Mouse (Mus musculus) heart, embryonic 16.5 days (tissue): ENCODE results near the gene Strn3. TPM values are rescaled to one million over a fixed set of nuclear protein-coding genes. Genes with fewer than 3 reads are reported as not detected.

Source experiments
- ATAC-seq: fragments of 200-750 bp; cut with Nextera tagmentation; replicated peaks from 2 replicates; pipeline ENCODE4 v1.8.0; 2017; ENCODE audit warnings: moderate number of reproducible peaks; ENCODE audit not compliant: insufficient read depth, low FRiP score; ENCODE audit errors: extremely low read depth
- H3K27ac ChIP-seq: fragments of 300-500 bp; sonication (generic); 2 replicates; pipeline ENCODE4 v1.5.1; 2014; ENCODE audit warnings: mild to moderate bottlenecking, low read length, control low read depth, moderate library complexity
- H3K27me3 ChIP-seq: fragments of 300-500 bp; sonication (generic); 2 replicates; pipeline ENCODE4 v1.6.1; 2014; ENCODE audit warnings: low read length, mixed read lengths; ENCODE audit not compliant: control insufficient read depth, insufficient read depth
- H3K36me3 ChIP-seq: fragments of 300-500 bp; sonication (generic); 2 replicates; pipeline ENCODE4 v1.6.1; 2014; ENCODE audit not compliant: control insufficient read depth, insufficient read depth
- H3K4me1 ChIP-seq: fragments of 300-500 bp; sonication (generic); 2 replicates; pipeline ENCODE4 v1.6.1; 2014; ENCODE audit warnings: low read length, mixed read lengths; ENCODE audit not compliant: control insufficient read depth, insufficient read depth
- H3K4me2 ChIP-seq: fragments of 300-500 bp; sonication (generic); 2 replicates; pipeline ENCODE4 v1.6.1; 2014; ENCODE audit warnings: low read depth, mild to moderate bottlenecking, control low read depth, low read length
- H3K4me3 ChIP-seq: fragments of 300-500 bp; sonication (generic); 2 replicates; pipeline ENCODE4 v1.5.1; 2014; ENCODE audit warnings: mild to moderate bottlenecking, control low read depth, low read length
- H3K9ac ChIP-seq: fragments of 300-500 bp; sonication (generic); 2 replicates; pipeline ENCODE4 v1.6.1; 2014; ENCODE audit warnings: low read length, control low read depth
- H3K9me3 ChIP-seq: fragments of 300-500 bp; sonication (generic); replicated peaks from 2 replicates; pipeline ENCODE4 v1.6.1; 2016; ENCODE audit warnings: low read length; ENCODE audit not compliant: control insufficient read depth
- WGBS: fragments of 180-500 bp; shearing (Covaris S2); extraction: QIAGEN DNeasy Blood & Tissue Kit; methylation state at CpG from one replicate; pipeline ENCODE4 v1.1.7; 2014; 5-methylcytosine and 5-hydroxymethylcytosine counted together
- polyA plus RNA-seq: library from polyadenylated mRNA; unstranded; fragments of >200 nt; fragmentation: Nextera tagmentation; extraction: Ambion mirVana; gene quantifications from 2 replicates; pipeline ENCODE4 v1.2.1, GENCODE M21; 2015

The Strn3 gene
- polyA plus RNA-seq, 1 experiment from 2014 or later, result 37.2 TPM

- 59% methylated on average over 1 of the region's 1 CpGs for WGBS
These were observed 21.0 kb upstream of the Strn3 start for GRCm38 (mm10) chr12:51712685-51713084.

DNA sequence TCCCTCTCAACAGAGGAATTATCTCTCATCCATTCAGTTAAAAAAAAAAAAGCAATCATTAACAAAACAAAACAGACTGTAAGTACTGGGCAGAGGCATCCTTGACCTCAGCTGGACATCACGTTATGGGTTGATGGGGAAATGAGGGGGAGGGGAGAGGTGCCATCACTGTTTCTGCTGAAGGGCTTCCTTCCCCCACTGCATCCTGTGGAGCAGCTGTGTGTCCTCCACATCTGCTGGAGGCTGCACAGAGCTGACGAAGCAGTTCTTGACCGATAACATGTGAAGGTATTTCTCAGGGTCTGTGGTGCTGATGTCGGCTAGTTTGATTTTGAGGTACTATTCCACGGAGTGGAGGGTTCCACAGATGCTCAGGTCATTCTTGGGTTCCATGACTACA, 18.5 kb upstream of the Strn3 start:
- 62% methylated on average over 5 of the region's 5 CpGs for WGBS
- Histone ChIP-seq H3K4me2 (no peak overlapping the region), H3K27me3 (no peaks in the 10 kb centered on the region), H3K9me3 (no peaks in the 10 kb centered on the region), H3K4me3 (no peak overlapping the region), H3K36me3 (no peaks in the 10 kb centered on the region), H3K27ac (no peak overlapping the region), H3K4me1 (peaks cover 14% of the 10 kb centered on the region), H3K9ac (no peak overlapping the region)
- no peak for ATAC-seq

More at GRCm38 (mm10) chr12:51712685-51713084, 21.0 kb upstream of the Strn3 start:
- H3K27ac ChIP-seq, result no peak overlapping the region
- peaks cover 17% of the 10 kb centered on the region for H3K4me1 ChIP-seq
- H3K4me3 ChIP-seq, result no peak overlapping the region
- H3K9me3 ChIP-seq, result no peaks in the 10 kb centered on the region; the same call in 1 of the 2 replicates
- no peaks in the 10 kb centered on the region for H3K27me3 ChIP-seq
- H3K4me2 ChIP-seq, result no peak overlapping the region
- no peaks in the 10 kb centered on the region for H3K36me3 ChIP-seq
- H3K9ac ChIP-seq, result no peak overlapping the region
- ATAC-seq, result no peak

DNA sequence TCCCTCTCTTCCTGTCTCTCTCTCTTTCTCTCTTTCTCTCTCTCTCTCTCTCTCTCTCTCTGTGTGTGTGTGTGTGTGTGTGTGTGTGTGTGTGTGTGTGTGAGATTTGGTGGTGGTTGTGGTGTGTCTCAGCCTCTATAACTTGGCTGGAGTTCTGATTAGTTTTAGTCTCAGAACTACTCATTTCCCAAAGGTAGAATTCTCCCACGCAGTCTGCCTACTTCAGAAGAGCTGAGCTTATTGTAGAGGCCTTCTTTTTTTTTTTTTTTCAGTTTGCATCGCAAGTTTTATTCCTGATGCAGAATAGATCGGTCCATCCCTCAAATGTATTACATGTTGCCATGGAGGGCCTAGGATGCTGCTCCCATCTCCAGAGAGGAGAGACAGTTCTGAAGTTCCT, 18.0 kb upstream of the Strn3 start:
- Histone ChIP-seq H3K9me3 (no peaks in the 10 kb centered on the region), H3K4me3 (no peak overlapping the region), H3K36me3 (no peaks in the 10 kb centered on the region), H3K4me2 (no peak overlapping the region), H3K9ac (no peak overlapping the region), H3K27me3 (no peaks in the 10 kb centered on the region), H3K4me1 (peaks cover 14% of the 10 kb centered on the region), H3K27ac (peak overlapping the region; percentile 73)
- ATAC-seq, result no peak
- WGBS, result 70% methylated on average over 3 of the region's 3 CpGs

DNA sequence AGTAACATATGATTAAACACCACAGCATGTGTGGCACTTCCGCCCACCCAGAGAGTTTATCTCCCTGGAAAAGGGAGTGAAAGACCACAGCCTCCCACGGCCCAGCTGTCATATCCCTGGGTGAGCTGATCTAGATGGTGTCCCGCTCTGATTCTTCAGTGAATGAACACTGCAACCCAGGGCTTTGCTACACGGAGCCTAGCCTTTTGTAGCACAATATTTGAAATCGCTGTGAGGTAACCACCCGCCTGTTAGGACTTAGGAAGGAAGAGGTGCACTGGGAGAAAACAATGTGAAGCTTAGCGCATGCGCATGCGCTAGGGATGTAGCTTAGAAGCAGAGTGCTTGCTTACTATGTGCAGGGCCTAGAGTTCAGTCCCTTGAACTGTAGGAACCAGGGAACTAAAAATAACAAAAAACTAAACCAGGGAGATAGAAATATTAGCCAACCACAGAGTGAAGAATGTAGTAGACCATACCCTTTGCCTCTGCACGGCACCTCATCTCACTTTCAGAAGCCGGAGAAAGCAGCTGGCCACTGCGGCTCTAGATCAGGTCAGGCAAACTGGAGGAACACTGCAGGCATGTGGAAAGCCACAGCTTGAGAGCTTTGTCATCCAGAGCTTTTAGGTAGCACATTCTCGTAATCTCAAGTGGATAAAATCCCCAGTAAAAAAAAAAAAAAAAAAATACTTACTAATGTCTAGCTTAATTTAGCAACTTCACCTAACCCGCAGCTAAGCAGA, 17.4 kb upstream of the Strn3 start:
- Histone ChIP-seq H3K4me3 (0 out of 2 replicates have a peak overlapping the region, but pooled peaks have one; percentile 7), H3K27ac (peak overlapping the region; percentile 73), H3K9me3 (no peaks in the 10 kb centered on the region), H3K27me3 (no peaks in the 10 kb centered on the region), H3K4me1 (peaks cover 14% of the 10 kb centered on the region), H3K9ac (peak overlapping the region; percentile 54), H3K36me3 (no peaks in the 10 kb centered on the region), H3K4me2 (peak overlapping the region; percentile 16; the same call in 1 of the 2 replicates)
- 42% methylated on average over 14 of the region's 14 CpGs for WGBS
- no peak for ATAC-seq

DNA sequence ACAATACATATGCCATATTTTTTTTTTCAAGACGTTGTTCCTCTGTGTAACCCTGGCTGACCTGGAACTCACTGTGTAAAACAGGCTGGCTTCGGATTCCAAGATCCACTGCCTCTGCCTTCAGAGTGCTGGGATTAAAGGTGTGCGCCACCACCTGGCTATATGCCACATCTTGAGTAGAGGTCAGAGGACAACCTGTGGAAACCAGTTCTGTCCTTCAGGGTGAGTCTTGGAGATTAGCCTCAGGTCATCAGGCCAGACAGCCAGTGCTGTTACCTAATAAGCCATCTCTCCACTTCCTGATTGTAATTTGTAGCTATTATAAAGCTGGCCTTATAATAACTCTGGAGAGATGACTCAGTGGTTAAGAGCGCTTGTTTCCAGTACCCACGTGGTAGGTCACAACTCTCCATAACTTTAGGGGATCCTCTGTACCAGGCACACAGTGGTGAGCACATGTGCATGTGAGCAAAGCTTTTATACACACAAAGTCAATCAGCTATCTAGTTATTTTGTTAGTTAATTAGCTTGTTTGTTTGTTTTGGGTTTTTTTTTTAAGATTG, 15.1 kb upstream of the Strn3 start:
- Histone ChIP-seq H3K4me2 (no peak overlapping the region), H3K27me3 (no peaks in the 10 kb centered on the region), H3K9ac (no peak overlapping the region), H3K4me1 (peaks cover 8% of the 10 kb centered on the region), H3K9me3 (peaks cover 2% of the 10 kb centered on the region), H3K27ac (no peak overlapping the region), H3K4me3 (no peak overlapping the region), H3K36me3 (no peaks in the 10 kb centered on the region)
- ATAC-seq, result no peak
- WGBS, result 79% methylated on average over 5 of the region's 5 CpGs

GRCm38 (mm10) chr12:51705778-51706177, 14.1 kb upstream of the Strn3 start:
- Histone ChIP-seq H3K9me3 (peaks cover 2% of the 10 kb centered on the region), H3K4me2 (no peak overlapping the region), H3K27ac (no peak overlapping the region), H3K4me3 (no peak overlapping the region), H3K27me3 (no peaks in the 10 kb centered on the region), H3K4me1 (peaks cover 8% of the 10 kb centered on the region), H3K36me3 (no peaks in the 10 kb centered on the region), H3K9ac (no peak overlapping the region)
- WGBS, result 66% methylated on average over 12 of the region's 12 CpGs
- ATAC-seq, result no peak

- peaks cover 14% of the 10 kb centered on the region for H3K4me1 ChIP-seq
- H3K27me3 ChIP-seq, result no peaks in the 10 kb centered on the region
- no peak overlapping the region for H3K9ac ChIP-seq
- no peak overlapping the region for H3K4me3 ChIP-seq
- peaks cover 2% of the 10 kb centered on the region for H3K9me3 ChIP-seq
- H3K27ac ChIP-seq, result no peak overlapping the region
- H3K36me3 ChIP-seq, result no peaks in the 10 kb centered on the region
- H3K4me2 ChIP-seq, result no peak overlapping the region
- WGBS, result 73% methylated on average over 7 of the region's 7 CpGs
- no peak for ATAC-seq
These were observed 12.9 kb upstream of the Strn3 start for GRCm38 (mm10) chr12:51704572-51704971.

GRCm38 (mm10) chr12:51703859-51704258, 12.2 kb upstream of the Strn3 start:
- peaks cover 9% of the 10 kb centered on the region for H3K4me1 ChIP-seq
- H3K4me2 ChIP-seq, result no peak overlapping the region
- 50% methylated on average over 1 of the region's 1 CpGs for WGBS
- no peak for ATAC-seq
- no peaks in the 10 kb centered on the region for H3K36me3 ChIP-seq
- peaks cover 5% of the 10 kb centered on the region for H3K9me3 ChIP-seq
- H3K9ac ChIP-seq, result no peak overlapping the region
- no peak overlapping the region for H3K27ac ChIP-seq
- no peaks in the 10 kb centered on the region for H3K27me3 ChIP-seq
- no peak overlapping the region for H3K4me3 ChIP-seq

- Histone ChIP-seq H3K4me3 (no peak overlapping the region), H3K9ac (no peak overlapping the region), H3K27me3 (no peaks in the 10 kb centered on the region), H3K36me3 (no peaks in the 10 kb centered on the region), H3K4me1 (peaks cover 7% of the 10 kb centered on the region; the same call in 1 of the 2 replicates), H3K9me3 (peaks cover 5% of the 10 kb centered on the region), H3K4me2 (no peak overlapping the region), H3K27ac (no peak overlapping the region)
- no peak for ATAC-seq
These were observed 10.0 kb upstream of the Strn3 start for GRCm38 (mm10) chr12:51701723-51702122.
